Mouse (Mus musculus): ENCODE results near the gene Qdpr.
"Not testable (repeated sequence)": the region's sequence is repeated elsewhere in the genome, so short reads cannot be mapped to it uniquely, and the experiment has no call there.

Qdpr gene

DNA sequence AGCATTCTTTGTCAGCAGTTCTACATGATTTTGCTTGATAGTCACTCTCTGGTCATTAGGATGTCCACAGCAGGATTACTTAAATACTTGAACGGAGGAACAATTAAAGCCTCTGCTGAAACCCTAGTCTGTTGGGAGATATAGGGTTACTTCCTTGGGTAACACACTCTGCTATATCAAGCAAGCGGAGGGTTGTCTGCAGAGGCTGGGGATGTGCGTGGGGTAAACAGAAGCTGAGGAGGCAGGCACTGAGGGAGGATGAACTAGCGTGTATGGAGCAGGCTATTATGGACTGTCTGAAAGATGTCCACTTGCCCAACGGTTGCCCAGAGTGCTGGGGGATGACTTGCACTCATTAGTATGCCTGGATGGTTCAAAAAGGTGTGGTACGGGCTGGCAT lies 3.4 kb upstream of the Qdpr start, which contains the start of gene Clrn2:
Clrn2 (plus strand) TSS at position 301 of the 400 bp plus-strand sequence.
- DNase-seq (ENCODE audit: low spot score in 2 of 2) = no peak

DNA sequence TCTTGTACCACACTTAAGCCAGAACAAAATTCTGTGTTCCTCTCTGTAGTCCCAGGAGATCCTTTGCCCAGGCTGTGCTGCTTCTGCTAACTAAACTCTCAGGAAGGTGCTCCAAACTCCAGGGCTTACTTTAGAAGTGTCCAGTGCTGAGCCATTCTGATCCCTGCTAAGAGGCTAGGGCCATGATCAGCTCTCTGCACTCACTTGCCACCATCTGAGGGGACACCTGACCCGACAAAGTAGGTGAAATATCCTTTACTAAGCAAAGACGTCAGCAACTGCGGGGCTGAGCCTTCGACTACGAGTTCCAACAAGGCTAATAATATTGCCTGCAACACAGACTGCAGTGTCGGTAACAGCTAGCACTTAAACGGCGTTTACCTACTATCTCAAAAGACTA lies 830 bp downstream of the Qdpr start:
- peak in 1 of 2 experiments; percentile 8 for DNase-seq (ENCODE audit: low spot score in 2 of 2)

DNA sequence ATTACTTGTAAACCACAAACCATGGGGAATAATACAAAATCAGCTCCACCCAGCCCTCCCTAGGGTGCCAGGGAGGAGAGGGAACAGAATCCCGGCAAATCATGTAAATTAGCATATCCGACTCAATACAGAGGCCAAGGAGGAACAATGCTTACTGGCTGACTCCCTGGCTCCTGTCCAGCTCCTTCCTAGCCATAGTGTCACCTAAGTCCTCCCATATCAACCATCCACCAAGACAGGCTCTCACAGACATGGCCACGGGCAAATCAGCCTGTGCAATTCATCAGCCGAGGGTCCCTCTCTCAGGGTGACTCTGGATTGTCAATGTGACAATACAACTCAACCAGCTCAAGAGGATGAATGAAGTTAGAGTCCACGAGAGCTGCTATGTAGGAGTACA lies 1.4 kb downstream of the Qdpr start:
- no peak for DNase-seq (ENCODE audit: low spot score in 2 of 2)

DNA sequence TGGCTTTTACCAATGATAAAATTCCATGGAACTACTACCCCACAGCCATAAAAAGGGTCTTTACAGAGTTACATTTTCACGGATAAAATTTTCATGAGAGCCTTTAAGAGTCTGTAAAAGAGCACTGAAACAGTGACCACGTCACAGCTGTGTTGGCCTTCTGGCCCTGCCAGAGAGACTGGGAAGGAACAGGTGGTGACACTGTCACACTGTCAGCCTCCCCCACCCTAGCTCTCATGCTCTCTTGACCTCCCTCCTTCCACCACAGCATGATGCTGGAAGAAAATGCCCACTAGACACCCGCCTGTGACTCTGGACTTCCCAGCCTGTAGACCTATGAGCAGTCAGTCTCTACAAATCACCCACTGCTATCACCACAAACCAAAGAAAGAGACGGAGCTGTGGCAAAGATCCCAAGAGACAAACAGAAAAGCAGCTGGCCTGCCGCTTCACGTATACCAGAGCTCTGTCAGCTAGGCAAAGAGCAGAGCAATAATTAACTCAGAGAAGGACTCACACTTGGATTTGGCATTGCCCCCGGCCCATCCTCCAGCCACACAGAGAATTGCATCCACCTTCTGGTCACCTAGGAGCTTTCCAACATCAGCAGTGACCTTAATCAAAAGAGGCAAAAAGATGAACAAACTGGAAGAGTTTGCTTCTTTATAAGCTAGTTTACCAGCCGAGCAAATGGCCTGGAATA lies 5.8 kb downstream of the Qdpr start:
- no peak for DNase-seq (ENCODE audit: low spot score in 2 of 2)

DNA sequence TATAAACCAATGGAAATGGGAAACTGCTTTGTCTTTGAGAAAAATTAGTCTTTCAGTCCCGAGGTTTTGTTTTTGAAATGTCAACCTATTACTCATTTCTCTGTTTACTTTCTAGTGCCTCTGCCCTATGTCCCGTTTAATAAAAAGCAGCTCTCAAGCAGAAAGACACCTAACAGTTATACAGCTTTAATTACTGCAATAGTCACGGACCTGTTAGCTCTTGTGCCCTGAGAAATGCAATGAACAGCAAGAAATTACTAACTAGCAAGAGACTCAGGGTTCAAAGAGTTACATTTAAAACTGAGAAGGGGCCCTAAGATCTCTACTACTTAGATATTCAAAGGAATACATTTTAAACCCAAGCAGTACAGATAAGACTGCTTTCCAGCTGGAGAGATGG lies 8.3 kb downstream of the Qdpr start:
- no peak for DNase-seq (ENCODE audit: low spot score in 2 of 2)

DNA sequence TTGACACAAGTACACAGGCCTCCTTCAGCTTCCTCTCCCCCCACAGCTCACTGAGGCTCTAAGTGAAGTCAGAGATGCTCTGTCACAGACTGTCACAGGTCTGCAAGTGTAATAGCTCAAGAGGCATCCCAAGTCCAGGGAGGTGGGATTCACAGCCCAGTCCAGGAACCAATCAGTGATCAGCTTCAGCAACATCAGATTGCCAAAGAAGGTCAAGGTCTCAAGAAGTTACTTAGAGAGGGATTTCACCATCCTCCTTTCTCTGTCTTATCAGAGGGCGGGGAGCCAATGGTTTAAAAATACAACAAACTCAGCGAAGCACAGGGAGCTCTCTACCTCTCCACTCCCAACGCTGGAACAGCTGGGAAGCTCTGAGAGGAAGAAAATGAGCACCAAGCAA lies 8.9 kb downstream of the Qdpr start:
- DNase-seq (ENCODE audit: low spot score in 2 of 2) = no peak

DNA sequence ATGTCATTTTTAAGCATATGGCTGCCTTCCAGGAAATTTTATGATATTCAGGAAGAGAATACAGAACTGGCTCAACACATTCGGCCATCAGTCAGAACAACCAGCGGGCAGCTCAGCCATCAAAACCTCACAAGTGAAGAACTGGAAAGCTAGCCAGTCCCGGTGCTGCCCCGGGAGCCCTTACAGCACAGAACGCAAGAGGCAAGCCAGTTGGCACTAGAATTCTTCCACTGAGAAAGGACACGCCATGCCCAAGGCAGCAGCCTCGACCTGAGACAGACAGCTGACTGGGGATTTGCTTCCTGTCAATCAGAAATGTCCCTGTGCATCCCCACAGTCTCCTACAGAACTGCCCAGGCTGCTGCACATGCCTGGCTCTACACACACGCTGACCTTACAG lies 11.7 kb downstream of the Qdpr start:
- DNase-seq (ENCODE audit: low spot score in 2 of 2) = no peak

DNA sequence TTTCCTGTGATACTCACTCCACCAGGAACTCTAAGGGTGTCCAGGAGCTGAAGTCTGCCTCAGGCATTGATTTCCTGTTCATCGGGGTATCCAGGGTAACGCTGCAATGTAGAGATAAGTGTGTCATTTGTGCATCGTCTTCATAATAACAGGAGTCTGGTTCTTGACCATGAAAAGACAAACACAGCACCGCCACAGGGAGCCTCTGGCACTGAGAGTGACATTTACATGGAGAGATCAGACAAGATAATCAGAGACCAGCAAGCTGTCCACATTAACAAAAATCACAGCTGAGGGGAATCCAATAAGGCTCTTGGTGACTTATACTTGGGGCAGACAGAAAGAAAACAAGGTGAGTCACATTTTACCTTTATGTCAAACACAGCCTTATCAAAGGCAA lies 12.2 kb downstream of the Qdpr start:
- DNase-seq (ENCODE audit: low spot score in 2 of 2) = no peak

DNA sequence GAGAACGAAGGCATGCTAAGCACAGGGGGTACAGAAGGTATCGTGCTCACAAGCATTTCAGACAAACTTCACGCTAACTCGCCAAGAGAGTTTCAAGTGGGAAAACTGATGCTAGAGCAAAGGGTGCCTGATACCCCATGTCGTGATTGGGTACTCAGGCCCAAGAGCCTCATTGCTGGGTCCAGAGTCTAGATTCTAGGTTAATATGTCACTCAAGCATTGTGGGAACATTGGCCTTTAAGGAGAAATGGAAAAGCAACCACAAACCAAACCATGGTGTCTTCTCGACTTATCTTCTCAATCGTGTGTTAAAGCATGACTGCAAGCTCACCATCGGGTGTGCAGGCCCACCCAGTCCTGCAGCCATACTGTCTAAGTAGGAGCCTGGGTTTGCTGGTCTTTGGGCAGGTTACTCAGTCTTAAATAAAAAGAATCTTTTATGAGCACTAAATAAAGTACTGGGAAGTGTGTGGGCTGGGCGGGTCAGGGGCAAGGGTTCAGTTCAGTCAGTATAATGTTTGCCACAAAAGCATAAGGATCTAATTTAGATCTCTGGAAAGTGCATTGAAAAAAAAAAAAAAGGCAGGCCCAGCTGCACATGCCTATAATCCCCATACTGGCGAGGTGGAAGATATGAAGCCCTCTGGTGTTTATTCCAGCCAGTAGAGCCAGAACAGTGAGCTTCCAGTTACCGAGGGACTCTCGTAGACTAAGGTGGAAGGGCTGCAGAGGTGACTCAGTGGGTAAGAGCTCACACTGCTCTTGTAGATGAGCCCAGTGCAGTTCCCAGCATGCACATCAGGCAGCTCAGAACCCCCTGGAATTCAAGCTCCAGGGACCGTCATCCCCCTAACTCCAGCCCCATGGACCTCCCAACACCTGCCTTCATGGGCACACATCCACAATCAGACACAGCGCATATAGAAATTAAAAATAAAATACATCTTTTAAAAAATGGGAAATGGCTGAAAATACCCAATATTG lies 13.8 kb downstream of the Qdpr start:
- DNase-seq (ENCODE audit: low spot score in 2 of 2) = no peak

DNA sequence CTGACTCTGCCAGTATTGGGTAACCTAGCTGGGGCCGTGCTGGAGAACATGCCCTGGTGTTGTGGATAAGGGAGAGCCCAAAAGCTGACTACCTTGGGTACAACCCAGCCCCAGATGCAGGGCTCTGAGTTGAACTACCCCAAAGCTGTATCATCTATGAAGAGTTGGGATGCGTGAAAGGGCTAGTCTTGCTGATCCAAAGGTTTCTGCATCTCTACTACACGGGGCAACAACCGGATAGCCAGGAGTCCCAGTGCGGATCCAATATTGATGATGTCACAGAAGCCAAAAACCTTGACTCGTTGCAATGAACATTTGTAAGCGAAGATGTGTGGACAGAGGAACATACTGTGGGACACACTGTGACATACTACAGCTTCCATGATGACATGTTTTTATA lies 22.1 kb downstream of the Qdpr start:
- DNase-seq (ENCODE audit: low spot score in 2 of 2) = no peak

DNA sequence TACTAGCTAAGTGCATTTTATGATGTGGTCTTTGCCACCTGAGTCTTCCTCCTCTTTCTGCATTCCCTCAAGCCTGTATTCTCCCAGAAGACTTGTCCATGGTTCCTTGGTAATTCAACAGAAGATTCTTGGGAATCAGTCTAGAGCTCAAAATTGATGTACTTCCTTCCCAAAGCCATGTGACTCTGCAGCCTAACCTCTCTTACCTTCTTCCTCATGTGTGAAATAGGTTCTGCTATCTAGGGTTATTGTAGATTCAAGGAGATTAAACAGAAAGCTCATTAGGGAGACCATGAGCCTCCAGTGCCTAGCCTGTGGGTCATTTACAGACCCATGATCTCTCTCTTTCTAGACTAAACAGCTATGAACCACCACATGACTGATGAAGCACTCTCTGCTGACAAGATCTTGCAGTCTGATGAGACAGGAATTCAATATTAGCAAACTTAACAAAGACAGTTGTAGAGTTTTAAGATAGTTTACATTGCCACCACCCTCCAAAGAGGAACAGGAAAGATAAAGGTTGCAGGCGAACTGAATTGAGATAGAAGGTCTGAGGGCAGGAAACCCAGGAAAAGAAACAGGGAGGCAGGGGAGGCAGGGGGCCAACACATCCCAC lies 23.5 kb downstream of the Qdpr start:
- no peak for DNase-seq (ENCODE audit: low spot score in 2 of 2)

DNA sequence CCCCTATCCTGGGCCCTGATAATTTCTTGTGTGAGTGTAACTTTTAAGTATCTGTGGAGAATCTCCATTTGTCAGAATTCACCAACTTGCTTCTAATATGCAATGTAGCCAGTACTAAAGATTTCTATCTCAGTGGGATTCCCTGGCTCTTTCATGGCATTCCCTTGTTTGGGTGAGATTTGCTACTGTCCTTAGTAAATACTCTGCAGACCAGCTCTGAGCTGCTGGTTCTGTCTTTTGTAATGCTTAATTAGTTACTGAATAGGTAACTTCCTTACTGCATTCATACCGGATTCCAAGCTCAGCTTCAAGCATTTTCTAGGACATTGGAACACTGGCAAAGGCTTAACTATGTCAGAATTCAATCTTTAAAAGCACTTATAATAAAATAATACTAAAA lies 24.3 kb downstream of the Qdpr start:
- DNase-seq (ENCODE audit: low spot score in 2 of 2) = not testable (repeated sequence)

DNA sequence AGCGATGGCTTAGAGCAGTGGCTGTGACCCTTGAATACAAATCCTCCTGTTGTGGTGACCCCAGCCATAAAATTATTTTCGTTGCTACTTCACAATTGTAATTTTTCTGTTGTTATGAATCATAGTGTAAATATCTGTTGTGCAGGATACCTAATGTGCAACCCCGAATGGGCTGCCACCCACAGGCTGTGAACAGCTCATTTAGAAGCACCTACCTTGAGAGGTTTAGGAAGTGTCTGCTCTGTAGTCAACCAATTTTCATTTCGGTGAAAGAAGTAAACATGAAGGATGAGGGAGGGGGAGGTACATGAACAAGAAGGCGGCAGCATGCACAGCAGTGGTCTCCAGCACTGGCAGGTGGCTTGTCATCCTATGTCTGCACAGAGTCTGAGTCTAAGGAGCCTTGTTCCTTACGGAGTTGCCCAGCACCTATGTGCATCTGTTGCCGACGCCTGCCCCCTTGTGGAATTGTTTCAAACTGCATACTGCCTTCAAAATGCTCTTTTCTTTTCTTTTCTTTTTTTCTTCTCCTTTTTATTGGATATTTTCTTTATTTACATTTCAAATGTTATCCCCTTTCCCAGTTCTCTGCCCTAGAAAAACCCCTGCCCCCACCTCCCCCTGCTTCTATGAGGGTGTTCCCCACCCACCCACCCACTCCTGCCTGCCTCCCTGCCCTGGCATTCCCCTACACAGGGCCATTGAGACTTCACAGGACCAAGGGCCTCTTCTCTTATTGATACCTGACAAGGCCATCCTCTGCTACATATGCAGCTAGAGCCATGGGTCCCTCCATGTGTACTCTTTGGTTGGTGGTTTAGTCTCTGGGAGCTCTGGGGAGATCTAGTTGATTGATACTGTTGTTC lies 25.8 kb downstream of the Qdpr start:
- peak; percentile 25 to 67 for DNase-seq (ENCODE audit: low spot score in 2 of 2)

DNA sequence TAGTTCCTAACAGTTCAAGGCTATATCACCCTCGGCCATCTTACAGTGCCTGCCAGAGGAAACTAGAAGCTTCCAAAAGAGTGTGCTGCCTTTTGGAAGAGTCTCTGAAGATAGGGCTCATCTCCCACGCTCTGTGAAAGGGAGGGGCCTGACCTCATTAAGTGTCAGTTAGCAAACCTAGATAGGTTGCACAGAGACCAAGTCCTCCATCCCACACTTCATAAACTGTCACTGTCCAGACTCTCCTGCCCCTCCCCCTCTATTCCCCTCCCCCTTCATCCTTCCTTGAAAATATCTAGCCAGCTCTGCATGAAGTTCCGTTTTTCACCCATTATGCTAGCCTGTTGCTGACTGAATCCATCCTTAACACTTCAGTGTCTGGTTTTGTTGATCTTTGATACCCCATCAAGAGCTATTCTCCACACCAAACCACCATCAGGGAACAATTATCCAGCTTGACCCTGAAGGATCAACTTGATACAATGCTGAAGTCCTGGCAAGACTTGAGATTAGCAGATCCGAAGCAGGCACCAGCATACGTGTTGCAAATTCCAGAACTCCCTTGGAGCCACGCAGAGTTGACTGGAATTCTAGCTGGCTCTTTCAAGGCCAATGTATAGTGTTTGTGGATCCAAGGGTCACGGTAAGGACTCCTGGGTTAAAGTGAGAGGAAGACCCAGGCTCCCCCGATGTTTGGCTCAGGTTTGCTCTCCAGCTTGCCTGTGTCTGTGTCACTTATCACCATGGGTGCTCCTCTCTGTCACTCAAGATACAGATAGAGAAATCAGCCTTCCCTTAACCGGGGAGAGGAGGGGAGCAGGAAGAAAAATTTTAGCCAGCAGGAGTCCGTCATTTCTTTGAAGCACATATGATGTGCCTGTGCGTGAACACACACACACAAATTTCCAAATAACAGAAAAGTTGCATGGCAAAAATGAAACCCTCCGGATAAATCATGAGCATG lies 27.9 kb downstream of the Qdpr start:
- no peak for DNase-seq (ENCODE audit: low spot score in 2 of 2)

DNA sequence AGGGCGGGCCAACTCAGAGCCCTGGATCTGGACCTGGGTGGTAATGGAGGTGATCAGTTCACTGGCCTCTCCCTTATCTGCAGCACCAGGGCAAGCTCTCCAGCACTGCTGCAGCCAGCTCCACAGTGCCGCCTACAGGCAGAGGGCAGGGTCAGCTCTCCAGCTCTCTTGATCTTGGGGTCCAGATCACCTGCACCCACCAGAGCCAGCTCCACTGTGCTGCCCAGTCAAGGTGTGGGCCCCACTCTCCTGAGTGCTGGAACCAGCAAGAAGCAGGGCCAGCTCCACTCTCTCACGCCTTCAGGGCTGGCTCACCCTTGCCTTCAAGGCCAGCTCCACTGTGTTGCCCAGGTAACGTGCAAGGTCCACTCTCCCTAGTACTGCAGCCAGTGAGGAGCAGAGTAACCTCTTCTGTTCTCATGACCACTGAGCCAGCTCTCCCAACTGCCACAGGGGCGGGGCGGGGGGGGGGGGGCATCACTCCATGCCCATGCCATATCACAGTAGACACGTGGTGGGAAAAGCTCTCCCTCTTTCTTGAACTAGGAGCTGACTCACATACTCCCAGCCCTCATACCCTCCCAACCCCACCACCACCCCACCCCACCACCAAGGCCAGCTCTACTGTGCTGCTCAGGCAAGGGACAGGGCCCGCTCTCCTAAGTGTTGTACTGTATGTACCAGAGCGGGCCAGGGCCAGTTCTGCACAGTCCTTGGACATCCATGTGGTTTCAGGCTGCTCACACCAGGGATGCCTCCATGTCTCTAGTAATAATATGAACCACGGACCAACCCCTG lies 30.0 kb downstream of the Qdpr start:
- DNase-seq (ENCODE audit: low spot score in 2 of 2) = peak in 1 of 2 experiments; percentile 49

DNA sequence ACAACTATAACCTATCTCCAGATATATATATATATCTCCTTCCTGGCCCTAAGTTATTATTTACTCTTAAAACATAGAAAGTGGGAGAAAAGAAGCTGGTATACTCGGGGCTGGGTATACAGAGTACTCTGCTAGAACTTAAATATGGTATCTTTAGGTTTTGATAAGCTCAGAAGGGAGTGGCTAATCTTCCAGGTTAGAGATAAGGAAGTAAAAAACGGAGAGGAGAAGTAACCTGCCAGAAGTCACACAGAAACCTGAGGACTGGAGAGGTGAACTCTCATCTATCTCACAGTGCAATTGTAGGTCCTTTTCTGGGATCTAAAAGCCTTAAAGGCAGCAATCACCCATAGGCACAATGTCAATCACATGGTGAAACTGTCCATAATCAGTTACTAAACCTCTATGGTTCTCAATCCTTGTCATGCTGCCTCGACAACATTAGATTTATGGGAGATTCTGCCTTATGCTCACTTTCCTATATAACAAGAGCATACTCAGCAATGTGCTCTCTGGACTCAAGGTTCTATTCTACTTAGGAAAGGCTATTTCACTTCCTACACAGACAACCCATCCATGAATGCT lies 32.1 kb downstream of the Qdpr start:
- DNase-seq (ENCODE audit: low spot score in 2 of 2) = no peak

DNA sequence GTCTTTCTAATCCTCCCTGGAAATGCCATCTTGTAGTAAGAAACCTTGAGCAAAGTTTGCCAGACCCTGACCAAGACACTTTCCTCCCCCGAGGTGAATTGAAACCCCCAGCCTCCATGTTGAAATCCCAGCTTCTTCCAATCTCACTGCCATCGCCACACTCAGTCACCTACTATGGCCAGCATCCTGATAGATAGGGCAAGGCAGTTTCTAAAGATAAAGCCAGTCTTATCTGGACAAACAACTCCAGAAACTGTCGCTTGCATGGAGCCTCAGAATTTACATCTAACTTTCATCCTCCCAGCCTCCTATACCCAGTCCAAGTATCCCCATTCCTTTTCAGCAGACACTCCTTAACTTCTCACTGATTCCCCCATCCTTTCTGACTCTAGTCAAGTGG lies 33.6 kb downstream of the Qdpr start:
- no peak for DNase-seq (ENCODE audit: low spot score in 2 of 2)

DNA sequence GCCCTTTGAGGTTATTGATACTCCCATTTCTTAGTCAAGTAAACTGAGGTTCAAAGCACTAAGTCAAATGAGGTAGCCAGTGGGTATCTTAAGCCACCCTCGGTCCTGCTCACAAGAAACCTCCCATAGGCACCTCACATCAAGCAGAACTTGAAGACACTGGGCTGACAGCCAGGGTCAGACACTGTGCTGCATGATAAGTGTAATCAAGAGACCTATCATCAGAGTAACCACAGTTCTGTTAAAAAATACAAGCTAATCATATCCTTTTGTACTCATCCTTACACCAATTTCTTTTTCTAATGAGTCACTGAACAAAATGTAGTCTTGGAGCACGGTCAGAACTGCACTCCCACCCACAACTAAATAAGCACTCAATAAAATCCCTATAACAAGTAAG lies 43.9 kb downstream of the Qdpr start:
- DNase-seq (ENCODE audit: low spot score in 2 of 2) = no peak

DNA sequence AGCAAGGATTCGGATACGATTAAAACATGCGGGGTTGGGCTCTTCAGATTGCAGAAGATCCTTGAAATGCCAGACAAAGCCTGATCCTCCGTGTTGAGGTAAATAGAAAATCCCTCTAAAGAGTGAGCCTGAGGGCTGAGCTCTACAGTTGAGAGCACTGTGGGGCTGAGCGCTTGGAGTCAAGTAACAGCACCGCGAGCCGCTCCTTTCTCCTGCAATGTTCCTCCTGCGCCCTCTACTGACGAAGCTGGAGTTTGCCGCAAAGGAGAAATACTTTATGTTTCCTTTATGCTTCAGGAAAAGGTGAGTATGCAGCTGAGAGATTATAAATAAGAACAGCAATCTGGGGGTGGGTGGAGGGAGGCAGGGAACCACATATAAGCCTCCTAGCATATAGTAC lies 47.4 kb downstream of the Qdpr start:
- DNase-seq (ENCODE audit: low spot score in 2 of 2) = peak; percentile 22 to 70

Measured in spleen, postnatal 10 days (tissue).